Mouse (Mus musculus): Measurements from ENCODE around the gene Tkfc.

GRCm38 (mm10) chr19:10557001-10557400, 48.5 kb downstream of the Tkfc start:
- TF ChIP-seq CTCF (IDR thresholded peaks at IDR 0.05) (no peak), EP300 (IDR thresholded peaks at IDR 0.05) (no peak)
